Mouse (Mus musculus) left cerebral cortex, adult 6 months (tissue): ENCODE data around the gene Gm8257. TPM values are rescaled to one million over a fixed set of nuclear protein-coding genes. Genes with fewer than 3 reads are reported as not detected.

ENCODE experiments used
- long read RNA-seq, 2 experiments: library from polyadenylated mRNA; unstranded; transcript quantifications; one replicate each; pipeline ENCODE4 v2.0.0; 2019 to 2020
- polyA plus RNA-seq: library from polyadenylated mRNA; unstranded; fragments of <200 nt; fragmentation: Nextera tagmentation; gene quantifications from 2 replicates; pipeline ENCODE4 v1.2.3, GENCODE M21; 2021

Gene Gm8257
- polyA plus RNA-seq, result not detected in 2 replicates
- long read RNA-seq, experiment 1, result 0 reads
- long read RNA-seq, experiment 2, result 0 reads

DNA sequence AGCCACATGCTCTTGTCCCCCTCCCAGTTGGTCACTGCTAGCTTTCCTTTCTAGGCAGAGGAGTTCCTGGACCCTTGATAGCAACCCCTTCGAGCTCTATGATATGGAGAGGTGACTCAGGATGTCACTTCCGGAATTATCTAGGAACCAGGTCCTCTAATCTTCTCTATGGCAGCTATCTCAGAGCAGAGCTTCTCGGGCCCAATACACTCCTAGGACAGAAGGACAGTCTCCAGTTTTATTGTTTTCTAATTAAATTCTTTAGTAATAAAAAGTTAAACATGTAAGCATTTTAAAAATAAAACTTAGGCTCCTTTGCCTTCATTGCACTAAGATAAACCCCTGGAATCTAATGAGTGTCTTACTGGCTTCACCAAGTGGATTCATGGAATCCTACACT, at the start of gene Gm8257:
Gm8257 (minus strand) TSS at position 101 of the 400 bp plus-strand sequence.

DNA sequence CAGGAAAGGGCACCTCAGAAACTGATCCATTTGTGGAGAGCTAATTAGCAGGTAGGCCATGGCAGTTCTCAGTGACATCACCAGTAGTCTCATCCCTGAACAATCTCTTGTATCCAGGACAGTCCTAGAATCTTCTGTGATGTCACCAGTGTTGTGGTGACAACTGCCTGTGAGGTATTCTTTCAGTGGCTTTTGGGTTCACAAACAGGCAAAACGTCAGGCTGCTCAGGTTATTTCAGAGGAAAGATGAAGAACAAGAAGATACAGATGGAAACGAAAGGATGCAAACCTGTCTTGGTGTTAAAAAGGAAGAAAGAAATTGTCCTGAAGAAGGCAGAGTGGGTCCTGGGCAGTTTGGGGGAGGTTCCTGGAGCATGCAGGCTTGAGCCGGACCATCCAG, 44.0 kb upstream of the Gm8257 start, which contains the start of gene Gm8267:
Gm8267 (minus strand) TSS at position 101 of the 400 bp plus-strand sequence.

DNA sequence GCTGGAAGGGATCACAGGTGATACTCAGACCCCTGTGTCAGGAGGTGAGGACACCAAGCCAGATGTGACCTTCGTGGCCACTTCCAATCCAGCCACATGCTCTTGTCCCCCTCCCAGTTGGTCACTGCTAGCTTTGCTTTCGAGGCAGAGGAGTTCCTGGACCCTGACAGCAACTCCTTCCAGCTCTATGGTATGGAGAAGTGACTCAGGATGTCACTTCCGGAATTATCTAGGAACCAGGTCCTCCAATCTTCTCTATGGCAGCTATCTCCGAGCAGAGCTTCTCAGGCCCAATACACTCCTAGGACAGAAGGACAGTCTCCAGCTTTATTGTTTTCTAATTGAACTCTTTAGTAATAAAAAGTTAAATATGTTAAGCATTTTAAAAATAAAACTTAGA, 78.5 kb downstream of the Gm8257 start, which contains the start of gene Gm5624:
Gm5624 (minus strand) TSS at position 202 of the 400 bp plus-strand sequence.

Other genes starting within 250 kb of the Gm8257 start
- gene BC061237, start 214.0 kb downstream of the Gm8257 start, polyA plus RNA-seq, result not detected in 2 replicates
- gene Gm17093, start 188.2 kb downstream of the Gm8257 start, polyA plus RNA-seq, result not detected in 2 replicates
- gene Gm8247, start 123.3 kb downstream of the Gm8257 start, polyA plus RNA-seq, result not detected in 2 replicates
- not detected in 2 replicates for gene Gm5624, start 78.5 kb downstream of the Gm8257 start, polyA plus RNA-seq
- not detected in 2 replicates for gene Gm8267, start 43.9 kb upstream of the Gm8257 start, polyA plus RNA-seq
- 0.41 and 0.48 TPM in 2 replicates for gene Ptgdr, start 152.9 kb upstream of the Gm8257 start, polyA plus RNA-seq